Mouse (Mus musculus) limb, embryonic 12.5 days (tissue): ENCODE measurements around the gene Clec3a. TPM values are rescaled to one million over a fixed set of nuclear protein-coding genes. Genes with fewer than 3 reads are reported as not detected.

Experiments
- ATAC-seq: fragments of 200-750 bp; cut with Nextera tagmentation; 2 replicates; pipeline ENCODE4 v1.8.0; 2017; ENCODE audit warnings: low read depth, moderate TSS enrichment; ENCODE audit not compliant: insufficient number of reproducible peaks, insufficient read depth, low FRiP score, low TSS enrichment
- H3K27ac ChIP-seq: fragments of 300-500 bp; sonication (generic); 2 replicates; pipeline ENCODE4 v1.5.1; 2016; ENCODE audit warnings: mild to moderate bottlenecking, moderate library complexity
- H3K27me3 ChIP-seq: fragments of 300-500 bp; sonication (generic); 2 replicates; pipeline ENCODE4 v1.6.1; 2016; ENCODE audit warnings: mild to moderate bottlenecking, moderate library complexity
- H3K36me3 ChIP-seq: fragments of 300-500 bp; sonication (generic); 2 replicates; pipeline ENCODE4 v1.6.1; 2016; ENCODE audit warnings: mild to moderate bottlenecking, moderate library complexity
- H3K4me1 ChIP-seq: fragments of 300-500 bp; sonication (generic); replicated peaks from 2 replicates; pipeline ENCODE4 v1.6.1; 2016
- H3K4me2 ChIP-seq: fragments of 300-500 bp; sonication (generic); 2 replicates; pipeline ENCODE4 v1.6.1; 2016; ENCODE audit warnings: mild to moderate bottlenecking, moderate library complexity
- H3K4me3 ChIP-seq: fragments of 300-500 bp; sonication (generic); replicated peaks from 2 replicates; pipeline ENCODE4 v1.5.1; 2016; ENCODE audit warnings: mild to moderate bottlenecking
- H3K9ac ChIP-seq: fragments of 300-500 bp; sonication (generic); replicated peaks from 2 replicates; pipeline ENCODE4 v1.6.1; 2016; ENCODE audit warnings: mild to moderate bottlenecking, moderate library complexity
- H3K9me3 ChIP-seq: fragments of 300-500 bp; sonication (generic); 2 replicates; pipeline ENCODE4 v1.6.1; 2016; ENCODE audit warnings: mild to moderate bottlenecking, moderate library complexity
- WGBS: fragments of 180-500 bp; shearing (Covaris S2); methylation state at CpG from one replicate; pipeline ENCODE4 v1.1.7; 2016; 5-methylcytosine and 5-hydroxymethylcytosine counted together
- polyA plus RNA-seq: library from polyadenylated mRNA; unstranded; fragments of >200 nt; fragmentation: Nextera tagmentation; extraction: Ambion mirVana; gene quantifications from 2 replicates; pipeline ENCODE4 v1.2.1, GENCODE M21; 2016

Gene Clec3a
- polyA plus RNA-seq, 1 experiment from 2014 or later = not detected

DNA sequence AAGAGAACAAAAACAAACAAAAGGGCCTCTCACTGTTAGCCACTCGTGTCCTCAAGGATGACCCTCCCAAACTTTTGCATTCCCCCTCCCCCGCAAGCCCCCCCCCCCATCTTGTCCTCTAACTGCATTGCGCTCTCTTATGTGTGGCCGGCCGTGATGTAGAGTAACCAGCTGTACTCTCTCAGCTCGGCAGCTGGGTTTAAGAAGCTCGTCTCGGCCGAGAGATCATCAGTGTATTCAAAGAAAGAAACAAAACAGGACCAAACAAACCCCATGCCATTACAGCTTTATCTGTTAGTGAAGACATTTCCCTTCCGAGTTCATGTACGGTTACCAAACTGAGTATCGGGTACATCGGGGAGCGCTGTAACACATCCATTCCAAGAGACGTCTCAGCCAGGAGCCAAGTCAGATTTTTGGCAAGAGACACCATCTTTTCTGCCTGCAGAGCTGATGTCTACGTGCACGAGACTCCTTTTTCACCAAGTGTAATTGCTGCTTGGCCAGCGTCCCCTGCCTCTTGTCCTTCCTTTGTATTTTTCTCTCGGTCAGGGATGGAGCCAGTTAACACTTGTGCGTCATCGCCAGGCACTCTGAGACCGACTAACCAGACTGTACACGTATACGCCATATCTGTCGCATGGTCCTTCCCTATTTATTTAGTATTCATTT is 40.4 kb downstream of the Clec3a start:
- Histone ChIP-seq H3K27ac (no peak overlapping the region), H3K27me3 (no peaks in the 10 kb centered on the region), H3K4me3 (no peak overlapping the region), H3K36me3 (no peaks in the 10 kb centered on the region), H3K9me3 (no peaks in the 10 kb centered on the region), H3K9ac (no peak overlapping the region), H3K4me1 (peaks cover 14% of the 10 kb centered on the region), H3K4me2 (no peak overlapping the region)
- 86% methylated on average over 25 of the region's 25 CpGs for WGBS
- ATAC-seq = no peak

DNA sequence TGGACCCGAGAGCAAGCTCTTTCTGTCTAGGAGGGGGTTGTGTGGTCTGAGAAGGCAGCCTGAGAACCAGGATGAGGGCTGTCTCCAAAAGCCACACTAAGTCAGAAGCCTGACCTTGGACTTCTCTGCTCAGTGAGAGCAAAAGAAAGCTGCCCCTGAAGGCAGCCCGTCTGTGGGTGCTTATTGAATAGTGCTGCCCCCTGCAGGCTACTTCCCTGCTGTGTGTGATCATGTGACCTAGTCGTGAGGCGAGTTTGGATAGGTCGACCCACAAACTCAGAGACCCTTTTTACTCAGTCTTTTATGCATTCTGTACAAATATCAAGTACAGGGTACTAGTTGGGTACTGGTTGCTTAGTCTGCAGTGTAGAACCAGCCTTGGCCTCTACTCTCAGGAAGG is 42.7 kb downstream of the Clec3a start:
- H3K27ac ChIP-seq = no peak overlapping the region
- H3K4me3 ChIP-seq = no peak overlapping the region
- no peaks in the 10 kb centered on the region for H3K27me3 ChIP-seq
- H3K9ac ChIP-seq = no peak overlapping the region
- H3K4me2 ChIP-seq = no peak overlapping the region
- peaks cover 14% of the 10 kb centered on the region for H3K4me1 ChIP-seq
- WGBS = 72% methylated on average over 5 of the region's 5 CpGs
- no peaks in the 10 kb centered on the region for H3K9me3 ChIP-seq
- no peaks in the 10 kb centered on the region for H3K36me3 ChIP-seq
- ATAC-seq = no peak

DNA sequence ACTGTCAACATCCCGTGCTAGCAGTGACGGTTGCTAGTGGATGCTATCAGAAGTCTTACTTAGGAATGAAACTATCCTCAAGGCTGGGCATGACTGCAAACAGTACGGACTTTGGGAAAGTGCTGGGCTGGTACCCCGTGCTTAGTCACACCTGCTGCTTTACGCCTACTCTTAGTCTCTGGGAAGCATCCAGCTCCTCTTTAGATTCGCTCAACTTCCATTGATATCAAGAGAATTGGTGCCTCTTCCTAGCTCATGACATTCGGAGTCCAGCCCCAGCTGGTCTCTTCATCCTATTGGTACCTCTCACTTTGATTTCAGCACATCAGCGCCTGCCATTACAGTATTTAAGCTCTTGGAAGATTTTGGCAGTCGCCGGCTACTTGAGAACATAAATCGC is 44.7 kb downstream of the Clec3a start:
- H3K4me1 ChIP-seq = peaks cover 14% of the 10 kb centered on the region
- ATAC-seq = no peak
- no peak overlapping the region for H3K4me3 ChIP-seq
- H3K27ac ChIP-seq = no peak overlapping the region
- no peaks in the 10 kb centered on the region for H3K36me3 ChIP-seq
- WGBS = 91% methylated on average over 11 of the region's 11 CpGs
- no peak overlapping the region for H3K4me2 ChIP-seq
- no peak overlapping the region for H3K9ac ChIP-seq
- no peaks in the 10 kb centered on the region for H3K9me3 ChIP-seq
- H3K27me3 ChIP-seq = no peaks in the 10 kb centered on the region

- no peaks in the 10 kb centered on the region for H3K9me3 ChIP-seq
- H3K27ac ChIP-seq = no peak overlapping the region
- H3K4me1 ChIP-seq = peaks cover 14% of the 10 kb centered on the region
- H3K27me3 ChIP-seq = no peaks in the 10 kb centered on the region
- H3K36me3 ChIP-seq = no peaks in the 10 kb centered on the region
- 78% methylated on average over 10 of the region's 10 CpGs for WGBS
- H3K9ac ChIP-seq = no peak overlapping the region
- H3K4me2 ChIP-seq = no peak overlapping the region
- no peak for ATAC-seq
- no peak overlapping the region for H3K4me3 ChIP-seq
Measured at GRCm38 (mm10) chr8:114463305-114463704, 45.4 kb downstream of the Clec3a start.

DNA sequence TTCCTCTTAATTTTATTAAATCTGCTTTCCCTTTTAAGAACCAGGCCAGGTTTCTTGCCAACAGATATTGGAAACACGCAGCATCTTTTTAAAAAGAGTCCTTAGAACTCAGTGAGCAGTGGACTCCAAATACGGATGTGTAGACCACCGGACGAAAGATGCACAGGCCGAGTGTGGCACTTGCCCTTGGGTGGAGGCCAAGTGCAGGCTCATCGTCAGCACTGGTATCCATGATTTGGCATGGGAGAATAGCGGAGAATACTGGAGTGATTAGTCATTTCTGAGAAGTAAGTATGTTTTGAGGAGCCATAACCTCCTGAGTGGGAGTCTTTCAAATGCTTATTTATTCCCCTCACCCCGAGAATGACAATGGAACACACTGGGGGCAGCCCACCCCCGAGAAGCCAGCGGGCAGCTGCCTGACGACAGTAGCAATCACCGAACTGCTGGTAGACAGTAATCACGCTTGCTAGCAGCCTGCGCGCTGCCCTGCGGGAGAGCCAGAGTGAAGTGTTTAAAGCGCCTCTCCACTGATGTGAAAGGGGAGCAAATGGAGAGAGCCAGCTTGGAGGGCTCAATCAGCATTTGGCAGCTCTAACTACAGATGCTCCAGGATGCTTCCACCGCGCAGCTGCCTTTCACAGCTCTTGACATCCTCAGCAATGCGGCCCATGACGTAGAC is 50.8 kb downstream of the Clec3a start:
- WGBS = 84% methylated on average over 21 of the region's 21 CpGs
- no peaks in the 10 kb centered on the region for H3K4me1 ChIP-seq
- no peak overlapping the region for H3K9ac ChIP-seq
- H3K27me3 ChIP-seq = no peaks in the 10 kb centered on the region
- ATAC-seq = no peak
- H3K9me3 ChIP-seq = 0 out of 2 replicates have a peak, but pooled peaks cover 3% of the 10 kb centered on the region
- no peak overlapping the region for H3K4me3 ChIP-seq
- H3K4me2 ChIP-seq = no peak overlapping the region
- H3K27ac ChIP-seq = no peak overlapping the region
- H3K36me3 ChIP-seq = peaks cover 7% of the 10 kb centered on the region; the same call in 1 of the 2 replicates

- Histone ChIP-seq H3K36me3 (peaks cover 7% of the 10 kb centered on the region; the same call in 1 of the 2 replicates), H3K27me3 (no peaks in the 10 kb centered on the region), H3K27ac (no peak overlapping the region), H3K9me3 (0 out of 2 replicates have a peak, but pooled peaks cover 3% of the 10 kb centered on the region), H3K4me2 (no peak overlapping the region), H3K4me3 (no peak overlapping the region), H3K4me1 (no peaks in the 10 kb centered on the region), H3K9ac (no peak overlapping the region)
- 92% methylated on average over 10 of the region's 10 CpGs for WGBS
- no peak for ATAC-seq
Measured at GRCm38 (mm10) chr8:114469208-114469590, 51.3 kb downstream of the Clec3a start.

GRCm38 (mm10) chr8:114473546-114473945 is 55.7 kb downstream of the Clec3a start:
- H3K27ac ChIP-seq = no peak overlapping the region
- H3K4me1 ChIP-seq = 0 out of 2 replicates have a peak, but pooled peaks cover 3% of the 10 kb centered on the region
- WGBS = 90% methylated on average over 11 of the region's 11 CpGs
- H3K4me3 ChIP-seq = no peak overlapping the region
- no peaks in the 10 kb centered on the region for H3K27me3 ChIP-seq
- H3K9ac ChIP-seq = no peak overlapping the region
- no peak overlapping the region for H3K4me2 ChIP-seq
- H3K36me3 ChIP-seq = peaks cover 7% of the 10 kb centered on the region; the same call in 1 of the 2 replicates
- 0 out of 2 replicates have a peak, but pooled peaks cover 3% of the 10 kb centered on the region for H3K9me3 ChIP-seq
- ATAC-seq = no peak

Other genes starting within 250 kb of the Clec3a start
- 2.9 and 3.7 TPM in 2 replicates for gene Vat1l, start 212.5 kb upstream of the Clec3a start, polyA plus RNA-seq
- gene Wwox, start 21.6 kb downstream of the Clec3a start, polyA plus RNA-seq = 10.2 TPM in 2 replicates